Comparison of ENCODE assay signal across 21 mouse cellular contexts in genomic region chr7:34954548-34954947, GRCm38 (mm10). TPM values are rescaled to one million over a fixed set of nuclear protein-coding genes. Genes with fewer than 3 reads are reported as not detected.
DNase-seq lines count a peak whose midpoint lies in the region; ATAC-seq and TF ChIP-seq lines count a peak whose summit lies in the region.
"Had no signal": no experiment of that assay in that cellular context is flagged by ENCODE, and none has a peak within 500 bp of the region (broad histone marks: within the 10 kb centered on the region; RNA-seq: fewer than 3 reads in every experiment).

No protein-coding gene starts in this region.

- 0 out of 2 replicates have a peak overlapping the region, but pooled peaks have one; percentile 12 for H3K27ac ChIP-seq in lung, embryonic 15.5 days
- 0 out of 2 replicates have a peak overlapping the region, but pooled peaks have one; percentile 17 for H3K27ac ChIP-seq in midbrain, embryonic 10.5 days (replicated peaks)
- H3K27ac ChIP-seq in midbrain, embryonic 14.5 days (replicated peaks; ENCODE audit: low read depth, low read length): no peak overlapping the region
- H3K27ac ChIP-seq in embryonic facial prominence, embryonic 15.5 days (replicated peaks): 0 out of 2 replicates have a peak overlapping the region, but pooled peaks have one; percentile 5
- H3K27ac ChIP-seq: embryonic facial prominence, embryonic 13.5 days; forebrain, embryonic 10.5 days; forebrain, embryonic 13.5 days; heart, adult 2 months; hindbrain, embryonic 12.5 days; hindbrain, embryonic 15.5 days had no signal

- TF ChIP-seq POLR2A in lung, adult 2 months (IDR thresholded peaks at IDR 0.05; ENCODE audit: borderline replicate concordance, extremely low read depth, low read depth, low read length): no peak

- H3K4me1 ChIP-seq in lung, embryonic 15.5 days: no peaks in the 10 kb centered on the region
- no peaks in the 10 kb centered on the region for H3K4me1 ChIP-seq in lung, adult 2 months (ENCODE audit: control insufficient read depth, insufficient read depth, low read length)
- peaks cover 3% of the 10 kb centered on the region; the same call in 1 of the 2 replicates for H3K4me1 ChIP-seq in midbrain, embryonic 10.5 days
- H3K4me1 ChIP-seq in midbrain, embryonic 14.5 days (ENCODE audit: control insufficient read depth, insufficient read depth, low read length): 0 out of 2 replicates have a peak, but pooled peaks cover 4% of the 10 kb centered on the region
- no peaks in the 10 kb centered on the region for H3K4me1 ChIP-seq in embryonic facial prominence, embryonic 15.5 days

- WGBS in lung, embryonic 15.5 days: 69% methylated on average over 9 of the region's 9 CpGs
- WGBS in lung, adult 2 months: 68% methylated on average over 9 of the region's 9 CpGs
- 88% methylated on average over 9 of the region's 9 CpGs for WGBS in midbrain, embryonic 10.5 days
- 87% methylated on average over 9 of the region's 9 CpGs for WGBS in midbrain, embryonic 14.5 days
- 73% methylated on average over 9 of the region's 9 CpGs for WGBS in embryonic facial prominence, embryonic 15.5 days

- H3K9me3 ChIP-seq in lung, embryonic 15.5 days: no peaks in the 10 kb centered on the region
- no peaks in the 10 kb centered on the region for H3K9me3 ChIP-seq in midbrain, embryonic 10.5 days (replicated peaks)
- H3K9me3 ChIP-seq in midbrain, embryonic 14.5 days (ENCODE audit: control insufficient read depth, low read length): no peaks in the 10 kb centered on the region
- H3K9me3 ChIP-seq in embryonic facial prominence, embryonic 15.5 days (replicated peaks): no peaks in the 10 kb centered on the region
- H3K9me3 ChIP-seq: embryonic facial prominence, embryonic 13.5 days; forebrain, embryonic 10.5 days; forebrain, embryonic 13.5 days; G1E; hindbrain, embryonic 12.5 days; hindbrain, embryonic 15.5 days had no signal

- no peaks in the 10 kb centered on the region for H3K27me3 ChIP-seq in lung, embryonic 15.5 days
- no peaks in the 10 kb centered on the region for H3K27me3 ChIP-seq in midbrain, embryonic 10.5 days (ENCODE audit: low read depth, poor library complexity, severe bottlenecking)
- no peaks in the 10 kb centered on the region for H3K27me3 ChIP-seq in midbrain, embryonic 14.5 days (ENCODE audit: control insufficient read depth, insufficient read depth, low read length)
- no peaks in the 10 kb centered on the region for H3K27me3 ChIP-seq in embryonic facial prominence, embryonic 15.5 days
- H3K27me3 ChIP-seq: CH12.LX; embryonic facial prominence, embryonic 13.5 days; forebrain, embryonic 13.5 days; hindbrain, embryonic 12.5 days; hindbrain, embryonic 15.5 days; Patski had no signal

- H3K4me2 ChIP-seq in lung, embryonic 15.5 days: no peak overlapping the region
- no peak overlapping the region for H3K4me2 ChIP-seq in midbrain, embryonic 14.5 days (ENCODE audit: low read length)
- H3K4me2 ChIP-seq in embryonic facial prominence, embryonic 15.5 days (replicated peaks): no peak overlapping the region
- H3K4me2 ChIP-seq: embryonic facial prominence, embryonic 13.5 days; forebrain, embryonic 13.5 days; heart, embryonic 11.5 days; hindbrain, embryonic 12.5 days; hindbrain, embryonic 15.5 days had no signal

- no peaks in the 10 kb centered on the region for H3K36me3 ChIP-seq in lung, embryonic 15.5 days
- H3K36me3 ChIP-seq in midbrain, embryonic 10.5 days: no peaks in the 10 kb centered on the region
- no peaks in the 10 kb centered on the region for H3K36me3 ChIP-seq in midbrain, embryonic 14.5 days (ENCODE audit: control insufficient read depth, insufficient read depth, low read length)
- H3K36me3 ChIP-seq in embryonic facial prominence, embryonic 15.5 days: 0 out of 2 replicates have a peak, but pooled peaks cover 2% of the 10 kb centered on the region
- H3K36me3 ChIP-seq: hindbrain, embryonic 12.5 days; hindbrain, embryonic 15.5 days had no signal

- ATAC-seq in lung, embryonic 15.5 days (ENCODE audit: borderline replicate concordance, extremely low read depth, low FRiP score, low TSS enrichment): no peak
- no peak for ATAC-seq in midbrain, embryonic 14.5 days (ENCODE audit: low FRiP score, low TSS enrichment)
- no peak for ATAC-seq in embryonic facial prominence, embryonic 15.5 days (ENCODE audit: insufficient number of reproducible peaks, low FRiP score, low TSS enrichment, low read depth)
- ATAC-seq: forebrain, embryonic 13.5 days; forebrain, embryonic 16.5 days; Patski had no signal

- no peak for DNase-seq in lung, adult 2 months
- no peak for DNase-seq in midbrain, embryonic 10.5 days (ENCODE audit: low spot score)
- DNase-seq in midbrain, embryonic 14.5 days: no peak
- no peak for DNase-seq in heart, adult 9 months (ENCODE audit: low spot score in 2 of 2)
- DNase-seq: B cell, adult 2 months; cerebellum, adult 18-20 months; cerebellum, adult 9-10 months; gastrocnemius, postnatal 36 days; heart, adult 2 months had no signal

- no peak overlapping the region for H3K9ac ChIP-seq in lung, embryonic 15.5 days
- H3K9ac ChIP-seq in midbrain, embryonic 14.5 days (replicated peaks; ENCODE audit: low read length): no peak overlapping the region
- no peak overlapping the region for H3K9ac ChIP-seq in embryonic facial prominence, embryonic 15.5 days
- H3K9ac ChIP-seq: embryonic facial prominence, embryonic 13.5 days; forebrain, embryonic 13.5 days; hindbrain, embryonic 12.5 days; hindbrain, embryonic 15.5 days had no signal

- TF ChIP-seq CTCF in lung, adult 2 months (IDR thresholded peaks at IDR 0.05; ENCODE audit: insufficient read depth, low read length): no peak

- H3K4me3 ChIP-seq in lung, embryonic 15.5 days: no peak overlapping the region
- H3K4me3 ChIP-seq in lung, adult 2 months (replicated peaks; ENCODE audit: extremely low read depth, low read depth, low read length): no peak overlapping the region
- no peak overlapping the region for H3K4me3 ChIP-seq in midbrain, embryonic 10.5 days
- no peak overlapping the region for H3K4me3 ChIP-seq in midbrain, embryonic 14.5 days (replicated peaks; ENCODE audit: low read depth, low read length)
- no peak overlapping the region for H3K4me3 ChIP-seq in embryonic facial prominence, embryonic 15.5 days (replicated peaks)
- H3K4me3 ChIP-seq: embryonic facial prominence, embryonic 13.5 days; forebrain, embryonic 10.5 days; forebrain, embryonic 13.5 days; heart, adult 2 months; hindbrain, embryonic 12.5 days; hindbrain, embryonic 15.5 days had no signal

RNA-seq across cellular contexts. Expression of gene Pepd, which starts 42.4 kb away (rescaled TPM):
- 67.5 and 67.6 TPM in 2 replicates for polyA plus RNA-seq in lung, embryonic 15.5 days (2015; fragmentation: Nextera tagmentation; extraction: Ambion mirVana)
- polyA plus RNA-seq in lung, adult 2 months (2012; rRNA removed): 53.3 and 61.5 TPM in 2 replicates
- polyA plus RNA-seq in midbrain, embryonic 10.5 days (2016; fragmentation: Nextera tagmentation; extraction: Ambion mirVana): 73.7 and 73.9 TPM in 2 replicates
- polyA plus RNA-seq in midbrain, embryonic 14.5 days (2014; fragmentation: Nextera tagmentation; extraction: Ambion mirVana): 57.2 and 62.4 TPM in 2 replicates
- 74.3 and 76.9 TPM in 2 replicates for polyA plus RNA-seq in embryonic facial prominence, embryonic 15.5 days (2015; fragmentation: Nextera tagmentation; extraction: Ambion mirVana)
